Mouse (Mus musculus) 3T3-L1 (cell line): ENCODE results near the gene Hist1h3d.

ENCODE experiments used
- DNase-seq: peaks from one replicate; pipeline ENCODE4 v3.0.0-alpha.2; 2015; ENCODE audit warnings: low read depth, low spot score

Gene Hist1h3d

DNA sequence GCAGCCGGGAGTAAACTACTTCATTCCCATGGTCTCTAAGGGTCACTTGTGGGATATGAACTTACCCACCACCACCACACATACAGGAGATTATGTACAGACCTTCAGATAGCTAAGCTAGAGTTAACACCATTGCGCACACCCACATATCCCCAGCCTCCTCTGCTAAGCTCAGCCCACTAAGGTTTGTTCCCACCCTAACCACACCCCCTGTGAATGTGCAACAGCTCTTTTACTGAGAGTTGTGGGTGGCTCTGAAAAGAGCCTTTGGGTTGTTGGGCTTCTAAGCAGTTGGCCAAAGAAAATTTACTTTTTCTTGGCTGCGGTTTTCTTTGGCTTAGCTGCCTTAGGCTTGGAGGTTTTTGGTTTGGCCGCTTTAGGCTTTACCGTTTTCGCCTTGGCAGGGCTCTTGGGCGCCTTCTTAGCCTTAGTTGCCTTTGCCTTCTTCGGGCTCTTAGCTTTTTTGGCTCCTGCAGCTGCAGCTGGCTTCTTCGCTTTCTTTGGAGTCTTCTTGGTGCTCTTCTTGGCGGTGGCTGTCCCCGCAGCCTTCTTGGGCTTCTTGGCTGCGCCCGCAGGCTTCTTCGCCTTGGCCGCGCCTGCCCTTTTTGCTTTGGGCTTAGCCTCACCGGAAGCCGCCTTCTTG lies 46.1 kb downstream of the Hist1h3d start:
- DNase-seq = peak; percentile 92

DNA sequence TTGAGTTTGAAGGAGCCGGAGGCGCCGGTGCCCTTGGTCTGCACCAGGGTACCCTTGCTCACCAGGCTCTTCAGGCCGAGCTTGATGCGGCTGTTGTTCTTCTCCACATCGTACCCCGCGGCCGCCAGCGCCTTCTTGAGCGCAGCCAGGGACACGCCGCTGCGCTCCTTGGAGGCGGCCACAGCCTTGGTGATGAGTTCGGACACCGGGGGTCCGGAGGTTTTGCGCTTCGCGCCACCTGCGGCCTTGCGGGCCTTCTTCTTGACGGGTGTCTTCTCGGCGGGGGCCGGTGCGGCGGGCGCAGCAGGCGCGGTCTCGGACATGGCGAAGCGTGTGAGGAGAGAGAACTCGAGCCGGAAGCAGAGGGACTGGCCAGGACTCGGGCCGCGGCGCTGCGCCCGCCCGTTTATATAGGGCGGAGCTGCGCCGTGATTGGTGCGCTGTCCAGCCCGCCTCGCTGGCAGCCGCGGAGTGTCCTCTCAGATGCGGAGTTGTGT lies 46.7 kb downstream of the Hist1h3d start, which contains the start of gene Hist1h1e:
Hist1h1e (minus strand) TSS at position 384 of the 497 bp plus-strand sequence.
- peak; percentile 82 for DNase-seq

DNA sequence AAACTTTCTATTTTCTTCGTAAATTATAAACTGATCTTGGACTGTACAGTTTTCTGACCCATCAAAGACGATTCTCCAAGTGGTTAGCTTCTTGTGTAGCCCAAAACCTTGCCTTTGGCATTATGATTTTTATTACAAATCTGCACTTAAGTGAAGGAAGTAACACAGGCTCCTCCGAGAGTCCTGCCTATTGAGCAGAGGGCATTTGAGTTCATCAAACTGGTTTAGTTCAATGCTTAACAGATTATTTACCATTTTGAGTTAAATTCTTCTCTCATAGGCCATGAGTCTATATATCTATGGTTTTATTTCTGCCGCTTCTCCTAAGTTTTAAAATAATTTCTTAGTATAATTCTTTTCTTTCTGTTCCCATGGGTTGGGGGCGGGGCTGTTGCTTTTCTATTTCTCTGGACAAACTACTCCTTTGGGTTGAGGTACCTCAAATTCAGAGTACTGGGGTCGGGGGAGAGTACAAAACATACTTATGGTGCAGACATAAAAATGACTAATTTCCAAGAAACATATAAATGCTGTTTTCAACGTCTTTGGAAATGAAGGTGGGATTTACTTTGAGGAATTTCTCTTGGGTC lies 47.4 kb downstream of the Hist1h3d start:
- peak; percentile 42 for DNase-seq
